In the genomic region with DNA sequence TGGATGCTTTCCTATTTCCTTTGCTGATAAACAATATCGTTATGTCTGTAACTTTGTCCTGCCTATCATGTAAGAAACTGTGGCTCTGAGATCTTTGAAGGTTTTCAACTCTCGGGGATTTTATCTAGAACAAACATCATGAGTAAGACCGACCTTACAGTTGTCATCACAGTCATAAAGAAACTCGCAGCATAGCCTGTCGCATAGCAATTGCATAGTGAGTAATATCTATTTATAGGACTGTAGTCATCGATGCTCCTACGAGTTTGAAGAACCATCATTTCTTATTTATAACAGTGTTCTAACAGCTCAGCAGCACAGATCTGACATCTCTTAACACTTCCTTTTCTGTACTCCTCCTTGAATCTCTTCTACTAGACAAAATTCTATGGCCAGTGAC, we compare ENCODE assay signal across 16 mouse cellular contexts.
DNase-seq lines count a peak whose midpoint lies in the region; ATAC-seq and TF ChIP-seq lines count a peak whose summit lies in the region.
"Had no signal": no experiment of that assay in that cellular context is flagged by ENCODE, and none has a peak within 500 bp of the region (broad histone marks: within the 10 kb centered on the region; RNA-seq: fewer than 3 reads in every experiment).

No protein-coding gene starts in this region.

- H3K4me3 ChIP-seq in heart, embryonic 15.5 days = no peak overlapping the region
- H3K4me3 ChIP-seq in heart, adult 2 months = no peak overlapping the region
- H3K4me3 ChIP-seq in macrophage (ENCODE audit: inconsistent target) = no peak overlapping the region
- H3K4me3 ChIP-seq in hindbrain, embryonic 13.5 days = no peak overlapping the region
- H3K4me3 ChIP-seq: forebrain, embryonic 10.5 days; limb, embryonic 13.5 days; megakaryocyte, embryonic 14.5 days; stomach, embryonic 15.5 days had no signal

- H3K79me2 ChIP-seq in heart, adult 2 months (replicated peaks; ENCODE audit: control insufficient read depth, insufficient read depth, low read length) = no peaks in the 10 kb centered on the region
- no peaks in the 10 kb centered on the region for H3K79me2 ChIP-seq in macrophage (ENCODE audit: inconsistent target)

- no peaks in the 10 kb centered on the region for H3K36me3 ChIP-seq in heart, embryonic 15.5 days
- H3K36me3 ChIP-seq in heart, adult 2 months (ENCODE audit: control insufficient read depth, insufficient read depth, low read length) = no peaks in the 10 kb centered on the region
- no peaks in the 10 kb centered on the region for H3K36me3 ChIP-seq in macrophage (ENCODE audit: inconsistent target)
- no peaks in the 10 kb centered on the region for H3K36me3 ChIP-seq in hindbrain, embryonic 13.5 days
- H3K36me3 ChIP-seq: forebrain, embryonic 10.5 days; limb, embryonic 13.5 days; stomach, embryonic 15.5 days had no signal

- ATAC-seq in heart, embryonic 15.5 days (replicated peaks; ENCODE audit: insufficient number of reproducible peaks, insufficient read depth, low FRiP score, low read depth) = no peak
- ATAC-seq in hindbrain, embryonic 13.5 days (ENCODE audit: low FRiP score) = no peak

- WGBS in heart, embryonic 15.5 days = 14% methylated on average over 7 of the region's 7 CpGs
- 3% methylated on average over 7 of the region's 7 CpGs for WGBS in heart, adult 2 months
- WGBS in macrophage (ENCODE audit: missing documents) = 32% methylated on average over 7 of the region's 7 CpGs
- WGBS in hindbrain, embryonic 13.5 days = 91% methylated on average over 7 of the region's 7 CpGs

- H3K27me3 ChIP-seq in heart, embryonic 15.5 days = no peaks in the 10 kb centered on the region
- H3K27me3 ChIP-seq in heart, adult 2 months (ENCODE audit: control insufficient read depth, insufficient read depth, low read length) = no peaks in the 10 kb centered on the region
- no peaks in the 10 kb centered on the region for H3K27me3 ChIP-seq in hindbrain, embryonic 13.5 days
- H3K27me3 ChIP-seq: limb, embryonic 13.5 days; megakaryocyte, embryonic 14.5 days; stomach, embryonic 15.5 days had no signal

- intact Hi-C loops in heart, adult 2 months (cut with DNase I) = no loop called here

- TF ChIP-seq EP300 in heart, adult 2 months (IDR thresholded peaks at IDR 0.05; ENCODE audit: insufficient read depth, low read depth, low read length) = no peak

- H3K4me1 ChIP-seq in heart, embryonic 15.5 days (replicated peaks) = peaks cover 3% of the 10 kb centered on the region; the same call in 1 of the 2 replicates
- no peaks in the 10 kb centered on the region for H3K4me1 ChIP-seq in heart, adult 2 months (ENCODE audit: control insufficient read depth, insufficient read depth, low read length)
- H3K4me1 ChIP-seq in hindbrain, embryonic 13.5 days (replicated peaks) = no peaks in the 10 kb centered on the region
- H3K4me1 ChIP-seq: forebrain, embryonic 10.5 days; limb, embryonic 13.5 days; megakaryocyte, embryonic 14.5 days; stomach, embryonic 15.5 days had no signal

- H3K9ac ChIP-seq in heart, embryonic 15.5 days = no peak overlapping the region
- no peak overlapping the region for H3K9ac ChIP-seq in heart, adult 2 months (ENCODE audit: low read depth, low read length)
- H3K9ac ChIP-seq in hindbrain, embryonic 13.5 days = no peak overlapping the region
- H3K9ac ChIP-seq: limb, embryonic 13.5 days; liver, embryonic 14.5 days; stomach, embryonic 15.5 days had no signal

- H3K9me3 ChIP-seq in heart, embryonic 15.5 days (replicated peaks) = no peaks in the 10 kb centered on the region
- H3K9me3 ChIP-seq in hindbrain, embryonic 13.5 days = no peaks in the 10 kb centered on the region
- H3K9me3 ChIP-seq: forebrain, embryonic 10.5 days; limb, embryonic 13.5 days; stomach, embryonic 15.5 days had no signal

- DNase-seq in heart, adult 2 months = no peak
- DNase-seq in 3134 (ENCODE audit: extremely low read depth, insufficient read length, low spot score) (peak; percentile 24), 3T3-L1 (ENCODE audit: low read depth, low spot score) (peak; percentile 74)
- DNase-seq in thymus, postnatal 4 days = no peak
- DNase-seq: adrenal gland, postnatal 25 days; cerebellum, adult 9-11 months; kidney, adult 11 months; kidney, postnatal 25 days had no signal

- no peak for TF ChIP-seq POLR2A in heart, adult 2 months (IDR thresholded peaks at IDR 0.05; ENCODE audit: insufficient read depth, low read depth, low read length)

- H3K4me2 ChIP-seq in heart, embryonic 15.5 days = peak overlapping the region; percentile 13; the same call in 1 of the 2 replicates
- H3K4me2 ChIP-seq in hindbrain, embryonic 13.5 days = no peak overlapping the region
- H3K4me2 ChIP-seq: limb, embryonic 13.5 days; stomach, embryonic 15.5 days had no signal

- no peak for TF ChIP-seq CTCF in heart, adult 2 months (IDR thresholded peaks at IDR 0.05)

- no peak overlapping the region for H3K27ac ChIP-seq in heart, embryonic 15.5 days
- H3K27ac ChIP-seq in heart, adult 2 months = no peak overlapping the region
- H3K27ac ChIP-seq in macrophage = peak overlapping the region; percentile 29
- H3K27ac ChIP-seq in hindbrain, embryonic 13.5 days = no peak overlapping the region
- H3K27ac ChIP-seq: forebrain, embryonic 10.5 days; limb, embryonic 13.5 days; liver, embryonic 14.5 days; stomach, embryonic 15.5 days had no signal

Comparison
In these comparisons a context has a peak if more than half of its experiments do, and no peak if none do; other contexts are left out.
1. DNase-seq: peak in 3134 (single experiment) and 3T3-L1 (single experiment); none in heart, adult 2 months (0 of 2) and thymus, postnatal 4 days (single experiment).